Mouse (Mus musculus) MEL (cell line): ENCODE data around the gene Letmd1. TPM values are rescaled to one million over a fixed set of nuclear protein-coding genes. Genes with fewer than 3 reads are reported as not detected.

ENCODE experiments used
- DNase-seq: peaks from one replicate; pipeline ENCODE4 v3.0.0; 2011; ENCODE audit warnings: low read depth, low spot score
- H3K27ac ChIP-seq: 2 replicates; pipeline ENCODE4 v1.5.1; 2012; ENCODE audit warnings: low read depth, mild to moderate bottlenecking, control low read depth, low read length, moderate library complexity; ENCODE audit not compliant: control insufficient read depth
- H3K27me3 ChIP-seq, 2 experiments: fragments of 150-350 bp in 1 of 2; sonication (generic) in 1 of 2; 2 replicates each; pipeline ENCODE4 v1.6.1; 2012; ENCODE audit warnings: low read length in 2 of 2, mild to moderate bottlenecking in 2 of 2, improper control_type of control experiment in 1 of 2, moderate library complexity in 1 of 2; ENCODE audit not compliant: insufficient read depth in 2 of 2, control insufficient read depth in 1 of 2
- H3K36me3 ChIP-seq, 2 experiments: 2 replicates each; pipeline ENCODE4 v1.6.1; 2012 to 2014; ENCODE audit warnings: low read length in 2 of 2, improper control_type of control experiment in 1 of 2, inconsistent platforms in 1 of 2, mild to moderate bottlenecking in 1 of 2; ENCODE audit not compliant: insufficient read depth in 2 of 2, control insufficient read depth in 1 of 2
- H3K4me1 ChIP-seq, 2 experiments: fragments of 150-350 bp in 1 of 2; sonication (generic) in 1 of 2; 2 replicates each; pipeline ENCODE4 v1.6.1; 2012; ENCODE audit warnings: low read length in 2 of 2, improper control_type of control experiment in 1 of 2, mild to moderate bottlenecking in 1 of 2; ENCODE audit not compliant: insufficient read depth in 2 of 2, control insufficient read depth in 1 of 2
- H3K4me3 ChIP-seq, 2 experiments: fragments of 150-350 bp in 1 of 2; sonication (generic) in 1 of 2; 2 replicates each; pipeline ENCODE4 v1.5.1; 2012; ENCODE audit warnings: low read depth in 2 of 2, low read length in 2 of 2, mild to moderate bottlenecking in 2 of 2, moderate library complexity in 2 of 2, control low read depth in 1 of 2, improper control_type of control experiment in 1 of 2; ENCODE audit not compliant: control insufficient read depth in 1 of 2, insufficient read depth in 1 of 2
- H3K79me2 ChIP-seq: 2 replicates; pipeline ENCODE4 v1.6.1; 2012; ENCODE audit warnings: mild to moderate bottlenecking, low read length, moderate library complexity; ENCODE audit not compliant: control insufficient read depth, poor library complexity, insufficient read depth
- H3K9ac ChIP-seq: 2 replicates; pipeline ENCODE4 v1.6.1; 2012; ENCODE audit warnings: low read depth, mild to moderate bottlenecking, control low read depth, low read length, moderate library complexity; ENCODE audit not compliant: control insufficient read depth, poor library complexity, severe bottlenecking
- H3K9me3 ChIP-seq: fragments of 150-350 bp; sonication (generic); replicated peaks from 2 replicates; pipeline ENCODE4 v1.6.1; 2012; ENCODE audit warnings: mild to moderate bottlenecking, low read length, improper control_type of control experiment, moderate library complexity; ENCODE audit not compliant: insufficient read depth
- BHLHE40 ChIP-seq: IDR thresholded peaks from 2 replicates; pipeline ENCODE4 v1.6.1; 2012; ENCODE audit warnings: low read depth, mild to moderate bottlenecking, inconsistent platforms, low read length, improper control_type of control experiment, borderline replicate concordance
- CHD2 ChIP-seq: IDR thresholded peaks from 2 replicates; pipeline ENCODE4 v1.6.1; 2011; ENCODE audit warnings: low read length, improper control_type of control experiment
- E2F4 ChIP-seq: IDR thresholded peaks from 2 replicates; pipeline ENCODE4 v1.6.1; 2011; ENCODE audit warnings: low read depth, low read length, improper control_type of control experiment, borderline replicate concordance
- EP300 ChIP-seq, 2 experiments: IDR thresholded peaks; 2 replicates each; pipeline ENCODE4 v1.6.1; 2011; ENCODE audit warnings: improper control_type of control experiment in 2 of 2, low read length in 2 of 2, low read depth in 1 of 2, mild to moderate bottlenecking in 1 of 2
- GABPA ChIP-seq: IDR thresholded peaks from 2 replicates; pipeline ENCODE4 v1.6.1; 2012; ENCODE audit warnings: low read depth, mild to moderate bottlenecking, inconsistent platforms, low read length, improper control_type of control experiment, moderate library complexity
- GATA1 ChIP-seq: IDR thresholded peaks from 2 replicates; pipeline ENCODE4 v1.6.1; 2011; ENCODE audit warnings: low read depth, low read length, improper control_type of control experiment
- JUND ChIP-seq: IDR thresholded peaks from 2 replicates; pipeline ENCODE4 v1.6.1; 2011; ENCODE audit warnings: low read depth, mild to moderate bottlenecking, improper control_type of control experiment, low read length
- MAFK ChIP-seq: IDR thresholded peaks from 2 replicates; pipeline ENCODE4 v1.6.1; 2011; ENCODE audit warnings: low read depth, mild to moderate bottlenecking, low read length, improper control_type of control experiment, borderline replicate concordance
- MEF2A ChIP-seq: IDR thresholded peaks from 2 replicates; pipeline ENCODE4 v1.6.1; 2014; ENCODE audit warnings: low read depth, mild to moderate bottlenecking, inconsistent platforms, low read length, improper control_type of control experiment; ENCODE audit not compliant: poor library complexity, insufficient replicate concordance, severe bottlenecking; ENCODE audit errors: extremely low read depth
- MYB ChIP-seq: IDR thresholded peaks from 2 replicates; pipeline ENCODE4 v1.6.1; 2011; ENCODE audit warnings: mild to moderate bottlenecking, low read depth, low read length, improper control_type of control experiment
- POLR2AphosphoS2 ChIP-seq: IDR thresholded peaks from 2 replicates; pipeline ENCODE4 v1.6.1; 2011; ENCODE audit warnings: low read length, improper control_type of control experiment
- POLR2AphosphoS5 ChIP-seq: IDR thresholded peaks from 2 replicates; pipeline ENCODE4 v1.6.1; 2012; ENCODE audit warnings: low read depth, borderline replicate concordance, mild to moderate bottlenecking, inconsistent platforms, low read length, moderate library complexity, mixed read lengths
- RCOR1 ChIP-seq: IDR thresholded peaks from 2 replicates; pipeline ENCODE4 v1.6.1; 2012; ENCODE audit warnings: low read depth, mild to moderate bottlenecking, inconsistent platforms, low read length, improper control_type of control experiment
- SIN3A ChIP-seq: IDR thresholded peaks from 2 replicates; pipeline ENCODE4 v1.6.1; 2012; ENCODE audit warnings: low read length, improper control_type of control experiment, inconsistent platforms
- SMC3 ChIP-seq: IDR thresholded peaks from 2 replicates; pipeline ENCODE4 v1.6.1; 2011; ENCODE audit warnings: low read depth, low read length, improper control_type of control experiment
- TCF12 ChIP-seq: IDR thresholded peaks from 2 replicates; pipeline ENCODE4 v1.6.1; 2014; ENCODE audit warnings: low read depth, mild to moderate bottlenecking, inconsistent platforms, low read length, improper control_type of control experiment, moderate library complexity
- UBTF ChIP-seq: IDR thresholded peaks from 2 replicates; pipeline ENCODE4 v1.6.1; 2012; ENCODE audit warnings: low read depth, mild to moderate bottlenecking, inconsistent platforms, low read length, improper control_type of control experiment, moderate library complexity, borderline replicate concordance; ENCODE audit not compliant: insufficient read depth
- USF2 ChIP-seq, 2 experiments: IDR thresholded peaks; 2 replicates each; pipeline ENCODE4 v1.6.1; 2011 to 2012; ENCODE audit warnings: improper control_type of control experiment in 2 of 2, low read length in 2 of 2, borderline replicate concordance in 1 of 2, inconsistent platforms in 1 of 2, low read depth in 1 of 2, mild to moderate bottlenecking in 1 of 2; ENCODE audit not compliant: insufficient read depth in 1 of 2
- ZC3H11A ChIP-seq: IDR thresholded peaks from 2 replicates; pipeline ENCODE4 v1.6.1; 2012; ENCODE audit warnings: low read depth, mild to moderate bottlenecking, inconsistent platforms, low read length, improper control_type of control experiment
- ZKSCAN1 ChIP-seq: IDR thresholded peaks from 2 replicates; pipeline ENCODE4 v1.6.1; 2012; ENCODE audit warnings: low read depth, mild to moderate bottlenecking, inconsistent platforms, low read length, improper control_type of control experiment, moderate library complexity
- ZMIZ1 ChIP-seq: IDR thresholded peaks from 2 replicates; pipeline ENCODE4 v1.6.1; 2012; ENCODE audit warnings: low read depth, mild to moderate bottlenecking, inconsistent platforms, low read length, improper control_type of control experiment, moderate library complexity
- ZNF384 ChIP-seq: IDR thresholded peaks from 2 replicates; pipeline ENCODE4 v1.6.1; 2012; ENCODE audit warnings: low read depth, mild to moderate bottlenecking, inconsistent platforms, low read length, improper control_type of control experiment
- polyA plus RNA-seq, 2 experiments: library from polyadenylated mRNA; stranded (reverse) in 1 of 2; unstranded in 1 of 2; fragments of >175 nt in 1 of 2; fragments of >200 nt in 1 of 2; gene quantifications; 2 replicates each; pipeline versions ENCODE4 v1.2.1 to v1.2.4; 2012; ENCODE audit warnings: low replicate concordance in 2 of 2, low read depth in 1 of 2; ENCODE audit not compliant: insufficient read length in 2 of 2, insufficient read depth in 1 of 2, missing spikeins in 1 of 2
- total RNA-seq: library from RNA; depleted of rRNA; stranded (reverse); fragments of 300-350 nt; gene quantifications from 2 replicates; pipeline ENCODE4 v1.2.3, GENCODE M21; 2012

Gene Letmd1
- total and polyA plus RNA-seq, 3 experiments: 38.8 to 277 (median 64.3) TPM

GRCm38 (mm10) chr15:100478925-100479324, 10.1 kb downstream of the Letmd1 start:
- H3K4me1 ChIP-seq: no peaks in the 10 kb centered on the region
- no peak for TF ChIP-seq MAFK
- no peak for TF ChIP-seq TCF12
- TF ChIP-seq GABPA: no peak
- no peak for TF ChIP-seq SMC3
- TF ChIP-seq ZNF384: no peak
- TF ChIP-seq POLR2AphosphoS2: no peak
- no peak for TF ChIP-seq RCOR1
- no peak for TF ChIP-seq GATA1
- TF ChIP-seq MYB: no peak
- TF ChIP-seq JUND: no peak
- no peak for TF ChIP-seq USF2 (IDR thresholded peaks at IDR 0.05; ENCODE audit: borderline replicate concordance in 1 of 2, insufficient read depth in 1 of 2, low read depth in 1 of 2, low read length in 2 of 2)
- TF ChIP-seq SIN3A: no peak
- TF ChIP-seq CHD2: no peak
- TF ChIP-seq E2F4: no peak
- no peak for TF ChIP-seq EP300 (IDR thresholded peaks at IDR 0.05; ENCODE audit: low read depth in 1 of 2, low read length in 2 of 2)
- DNase-seq: no peak
- peaks cover 0 to 4% of the 10 kb centered on the region in 2 experiments; a peak in 1 of 4 replicates for H3K36me3 ChIP-seq
- no peak overlapping the region for H3K9ac ChIP-seq
- no peaks in the 10 kb centered on the region for H3K9me3 ChIP-seq
- H3K79me2 ChIP-seq: no peaks in the 10 kb centered on the region
- no peaks in the 10 kb centered on the region for H3K27me3 ChIP-seq
- H3K4me3 ChIP-seq: no peak overlapping the region
- no peak overlapping the region for H3K27ac ChIP-seq

GRCm38 (mm10) chr15:100485576-100485975, 16.8 kb downstream of the Letmd1 start:
- H3K79me2 ChIP-seq: no peaks in the 10 kb centered on the region
- H3K4me1 ChIP-seq: no peaks in the 10 kb centered on the region
- no peak for TF ChIP-seq TCF12
- TF ChIP-seq MYB: no peak
- no peak for TF ChIP-seq ZC3H11A
- no peak for TF ChIP-seq BHLHE40
- no peak for TF ChIP-seq POLR2AphosphoS5
- TF ChIP-seq ZKSCAN1: no peak
- TF ChIP-seq UBTF: no peak
- TF ChIP-seq USF2 (IDR thresholded peaks at IDR 0.05; ENCODE audit: borderline replicate concordance in 1 of 2, insufficient read depth in 1 of 2, low read depth in 1 of 2, low read length in 2 of 2): no peak
- TF ChIP-seq SIN3A: no peak
- no peak for TF ChIP-seq SMC3
- no peak for TF ChIP-seq ZMIZ1
- no peak for TF ChIP-seq POLR2AphosphoS2
- TF ChIP-seq GATA1: no peak
- no peak for TF ChIP-seq MEF2A
- no peaks in the 10 kb centered on the region for H3K27me3 ChIP-seq
- no peak for DNase-seq
- H3K36me3 ChIP-seq: peaks cover 0 to 2% of the 10 kb centered on the region in 2 experiments; a peak in 1 of 4 replicates
- H3K9me3 ChIP-seq: no peaks in the 10 kb centered on the region
- no peak overlapping the region for H3K4me3 ChIP-seq
- H3K27ac ChIP-seq: no peak overlapping the region
- H3K9ac ChIP-seq: no peak overlapping the region
